Mouse (Mus musculus): ENCODE data around the gene Abca12. TPM values are rescaled to one million over a fixed set of nuclear protein-coding genes. Genes with fewer than 3 reads are reported as not detected.

The Abca12 gene
- polyA plus RNA-seq (2017; shearing (Covaris generic)), result under 1 TPM in 1 of 2 experiments, not detected in 1; 0.13 TPM

DNA sequence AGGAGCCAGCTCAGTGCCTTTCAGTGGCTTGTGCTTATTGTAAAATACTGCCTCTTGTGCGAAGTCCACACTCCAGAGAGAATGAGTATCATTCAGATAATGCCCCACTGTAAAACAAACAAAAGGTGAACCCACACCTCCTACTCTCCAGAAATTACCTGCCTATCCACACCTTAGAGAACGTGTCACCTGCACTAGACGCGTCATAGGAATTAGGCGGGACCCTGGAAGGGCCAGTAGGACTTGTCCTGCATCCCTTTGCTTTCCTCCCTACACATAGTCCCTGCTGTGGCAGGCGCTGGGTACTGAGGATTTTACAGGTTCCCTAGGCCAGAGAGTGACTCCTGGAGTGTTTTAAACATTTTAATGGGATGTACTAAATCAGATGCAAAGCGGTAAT, at the start of gene Abca12:
TSS of gene Abca12 (minus strand) at position 101 of the 400 bp plus-strand sequence.
- no peak for ATAC-seq

GRCm38 (mm10) chr1:71457961-71458360, 43.3 kb upstream of the Abca12 start:
- ATAC-seq, result no peak

DNA sequence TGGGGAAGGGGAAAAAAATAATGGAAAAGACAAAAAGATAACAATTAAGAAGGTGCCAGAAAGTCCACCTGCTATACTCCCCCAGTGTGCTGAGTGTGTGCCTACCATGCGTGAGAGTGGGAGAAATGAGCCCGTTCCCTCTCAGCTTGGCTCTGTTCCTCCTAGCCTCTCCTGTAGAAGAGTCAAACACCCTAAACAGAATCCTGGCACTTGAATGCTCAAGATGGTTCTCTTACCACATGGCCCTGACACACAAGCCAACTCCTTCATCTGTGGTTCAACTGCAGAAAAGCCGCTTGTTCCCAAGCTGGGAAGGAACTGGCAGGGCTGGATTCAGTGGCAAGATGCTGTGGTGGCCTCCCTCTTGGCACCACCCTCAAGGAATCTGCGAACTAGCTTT, 32.7 kb upstream of the Abca12 start:
- no peak for ATAC-seq

GRCm38 (mm10) chr1:71421741-71422333, 7.1 kb upstream of the Abca12 start:
- ATAC-seq, result no peak

- no peak for ATAC-seq
Measured at GRCm38 (mm10) chr1:71418467-71418866, 3.8 kb upstream of the Abca12 start.

GRCm38 (mm10) chr1:71417951-71418350, 3.2 kb upstream of the Abca12 start:
- no peak for ATAC-seq

DNA sequence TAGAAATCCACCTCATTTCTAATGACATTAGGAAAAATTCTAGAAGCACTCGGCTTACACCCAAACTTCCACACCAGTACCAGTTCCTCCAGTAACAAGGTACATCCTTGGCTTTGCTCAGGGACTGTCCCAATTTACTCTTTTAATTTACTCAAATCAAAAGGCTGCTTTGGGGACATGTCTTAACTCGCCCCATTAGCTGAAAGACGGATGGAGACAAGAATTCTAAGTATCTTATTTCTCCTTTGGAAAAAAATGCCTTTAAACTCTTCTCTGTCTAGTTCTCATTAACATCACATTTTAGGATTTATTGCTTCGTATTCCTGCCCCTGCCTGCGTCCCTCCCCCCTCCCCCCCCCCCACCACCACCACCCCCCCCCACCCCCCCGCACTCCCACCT, 626 bp downstream of the Abca12 start:
- ATAC-seq, result no peak

GRCm38 (mm10) chr1:71413114-71413513, 1.6 kb downstream of the Abca12 start:
- no peak for ATAC-seq

- ATAC-seq, result no peak
Measured at GRCm38 (mm10) chr1:71407711-71408110, 7.0 kb downstream of the Abca12 start.

DNA sequence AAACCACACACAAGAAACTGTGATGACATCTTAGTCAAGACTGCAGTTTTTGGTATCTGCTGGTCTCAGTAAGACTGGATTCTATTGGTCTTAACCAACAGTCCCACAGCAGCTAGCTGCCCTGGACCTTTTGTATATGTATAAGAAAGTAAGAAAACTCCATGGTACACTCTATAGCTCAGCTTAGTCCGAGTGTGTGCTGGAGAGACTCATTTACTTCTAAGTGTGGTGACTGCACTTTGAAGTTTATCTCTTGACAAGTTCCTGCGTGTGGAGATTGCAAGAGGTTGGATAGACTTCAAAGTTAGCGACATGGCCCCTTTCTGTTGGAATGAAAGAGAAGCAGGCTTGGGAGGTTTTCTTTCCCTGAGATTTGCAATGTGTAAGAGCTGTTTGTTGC, 17.1 kb downstream of the Abca12 start:
- ATAC-seq, result no peak

DNA sequence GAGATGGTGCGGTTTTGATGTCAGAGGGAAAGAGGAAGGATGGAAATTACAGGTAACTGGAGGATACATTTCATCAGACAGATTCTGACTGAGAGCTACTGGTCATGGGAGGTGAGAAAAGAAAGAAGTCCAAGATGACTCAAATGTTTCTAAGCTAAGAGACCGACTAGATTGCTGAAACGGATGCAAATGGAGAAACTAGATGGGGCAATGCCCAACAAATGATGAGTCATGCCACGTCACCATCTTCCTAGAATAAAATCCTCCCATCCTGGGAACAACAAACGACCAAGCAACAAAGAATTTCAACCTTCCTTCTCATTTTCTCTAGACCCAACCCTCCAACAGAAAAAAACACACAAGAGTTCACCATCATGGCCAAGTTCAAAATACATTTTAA, 18.6 kb downstream of the Abca12 start:
- no peak for ATAC-seq

- no peak for ATAC-seq
Measured at GRCm38 (mm10) chr1:71394177-71394576, 20.5 kb downstream of the Abca12 start.

GRCm38 (mm10) chr1:71393489-71393888, 21.2 kb downstream of the Abca12 start:
- ATAC-seq, result no peak

- no peak for ATAC-seq
Measured at GRCm38 (mm10) chr1:71392463-71392862, 22.2 kb downstream of the Abca12 start.

DNA sequence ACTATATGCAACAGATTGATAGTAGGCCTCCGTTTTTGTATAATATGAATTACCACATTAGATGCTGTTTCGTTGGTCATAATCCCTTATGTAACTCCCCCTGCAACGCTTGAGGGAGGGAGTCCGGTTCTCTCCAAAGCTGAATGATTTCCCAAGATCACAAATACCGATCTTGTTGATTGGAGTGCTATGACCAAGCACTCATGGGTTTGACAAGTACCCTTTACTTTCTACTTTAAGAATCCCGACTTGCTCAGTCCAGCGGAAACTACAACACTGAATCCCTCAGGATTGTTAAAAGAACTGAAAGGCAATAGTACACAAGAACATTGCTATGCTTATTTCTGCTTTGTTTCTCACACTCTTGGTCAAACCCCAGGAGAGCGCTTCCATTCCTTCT, 28.1 kb downstream of the Abca12 start:
- no peak for ATAC-seq

GRCm38 (mm10) chr1:71384098-71384497, 30.6 kb downstream of the Abca12 start:
- no peak for ATAC-seq

GRCm38 (mm10) chr1:71373090-71373489, 41.6 kb downstream of the Abca12 start:
- no peak for ATAC-seq

DNA sequence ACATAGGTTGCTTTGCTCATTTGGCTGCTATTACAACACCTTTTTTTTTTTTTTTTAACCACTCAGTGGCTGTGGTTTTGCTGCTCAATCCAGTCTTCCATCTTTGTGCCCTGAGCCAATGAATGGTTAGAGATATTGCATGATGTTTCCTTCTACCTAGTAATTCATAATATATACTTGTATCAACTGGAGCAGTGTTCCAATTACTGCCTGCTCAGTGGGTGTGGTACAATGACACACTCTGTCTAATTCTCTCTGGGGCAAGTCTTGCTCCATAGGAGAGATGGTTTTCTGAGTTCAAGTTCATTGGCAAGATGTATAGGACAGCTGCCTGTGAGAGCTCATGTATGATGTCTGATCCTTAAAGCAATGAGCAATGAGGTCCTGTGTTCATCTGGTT, 44.4 kb downstream of the Abca12 start:
- no peak for ATAC-seq

GRCm38 (mm10) chr1:71367770-71368169, 46.9 kb downstream of the Abca12 start:
- no peak for ATAC-seq

GRCm38 (mm10) chr1:71342861-71343554, 71.7 kb downstream of the Abca12 start:
- ATAC-seq, result no peak

GRCm38 (mm10) chr1:71342261-71342594, 72.5 kb downstream of the Abca12 start:
- no peak for ATAC-seq

- ATAC-seq, result no peak
Measured at GRCm38 (mm10) chr1:71341370-71342260, 73.1 kb downstream of the Abca12 start.

GRCm38 (mm10) chr1:71338548-71339340, 76.0 kb downstream of the Abca12 start:
- ATAC-seq, result no peak

Data from activated CD4-positive, CD25-positive, alpha-beta regulatory T cell, adult 4 months (primary cell).